Mouse (Mus musculus) heart, embryonic 12.5 days (tissue): ENCODE data around the gene 2810006K23Rik. TPM values are rescaled to one million over a fixed set of nuclear protein-coding genes. Genes with fewer than 3 reads are reported as not detected.

Experiments
- ATAC-seq: fragments of 200-750 bp; cut with Nextera tagmentation; 2 replicates; pipeline ENCODE4 v1.8.0; 2017; ENCODE audit warnings: moderate TSS enrichment, moderate library complexity; ENCODE audit not compliant: insufficient number of reproducible peaks, low FRiP score
- H3K27ac ChIP-seq: fragments of 300-500 bp; sonication (generic); 2 replicates; pipeline ENCODE4 v1.5.1; 2016; ENCODE audit warnings: mild to moderate bottlenecking, moderate library complexity; ENCODE audit not compliant: poor library complexity, severe bottlenecking
- H3K27me3 ChIP-seq: fragments of 300-500 bp; sonication (generic); replicated peaks from 2 replicates; pipeline ENCODE4 v1.6.1; 2016; ENCODE audit warnings: mild to moderate bottlenecking, moderate library complexity
- H3K36me3 ChIP-seq: fragments of 300-500 bp; sonication (generic); 2 replicates; pipeline ENCODE4 v1.6.1; 2016; ENCODE audit warnings: mild to moderate bottlenecking, moderate library complexity
- H3K4me1 ChIP-seq: fragments of 300-500 bp; sonication (generic); replicated peaks from 2 replicates; pipeline ENCODE4 v1.6.1; 2016; ENCODE audit warnings: mild to moderate bottlenecking
- H3K4me2 ChIP-seq: fragments of 300-500 bp; sonication (generic); 2 replicates; pipeline ENCODE4 v1.6.1; 2016; ENCODE audit warnings: mild to moderate bottlenecking, moderate library complexity
- H3K4me3 ChIP-seq: fragments of 300-500 bp; sonication (generic); 2 replicates; pipeline ENCODE4 v1.5.1; 2016; ENCODE audit warnings: mild to moderate bottlenecking
- H3K9ac ChIP-seq: fragments of 300-500 bp; sonication (generic); 2 replicates; pipeline ENCODE4 v1.6.1; 2016; ENCODE audit warnings: mild to moderate bottlenecking, moderate library complexity
- H3K9me3 ChIP-seq: fragments of 300-500 bp; sonication (generic); replicated peaks from 2 replicates; pipeline ENCODE4 v1.6.1; 2016; ENCODE audit warnings: mild to moderate bottlenecking, moderate library complexity
- WGBS: fragments of 180-500 bp; shearing (Covaris S2); methylation state at CpG from one replicate; pipeline ENCODE4 v1.1.7; 2016; 5-methylcytosine and 5-hydroxymethylcytosine counted together
- polyA plus RNA-seq: library from polyadenylated mRNA; unstranded; fragments of >200 nt; fragmentation: Nextera tagmentation; extraction: Ambion mirVana; gene quantifications from 2 replicates; pipeline ENCODE4 v1.2.1, GENCODE M21; 2016

The 2810006K23Rik gene
- polyA plus RNA-seq, 1 experiment from 2014 or later = 19.4 TPM

- WGBS = 82% methylated on average over 8 of the region's 8 CpGs
- no peak overlapping the region for H3K4me2 ChIP-seq
- H3K27ac ChIP-seq = no peak overlapping the region
- no peaks in the 10 kb centered on the region for H3K27me3 ChIP-seq
- peaks cover 30% of the 10 kb centered on the region for H3K4me1 ChIP-seq
- ATAC-seq = no peak
- H3K4me3 ChIP-seq = no peak overlapping the region
- H3K9ac ChIP-seq = no peak overlapping the region
- no peaks in the 10 kb centered on the region for H3K9me3 ChIP-seq
- H3K36me3 ChIP-seq = peaks cover 40% of the 10 kb centered on the region
Measured at GRCm38 (mm10) chr5:124342897-124343296, 15.0 kb downstream of the 2810006K23Rik start.

- peaks cover 29% of the 10 kb centered on the region for H3K4me1 ChIP-seq
- H3K4me3 ChIP-seq = no peak overlapping the region
- ATAC-seq = no peak
- H3K9me3 ChIP-seq = no peaks in the 10 kb centered on the region
- no peak overlapping the region for H3K4me2 ChIP-seq
- H3K36me3 ChIP-seq = peaks cover 46% of the 10 kb centered on the region
- H3K27ac ChIP-seq = 0 out of 2 replicates have a peak overlapping the region, but pooled peaks have one; percentile 5
- peak overlapping the region; percentile 10; the same call in 1 of the 2 replicates for H3K9ac ChIP-seq
- WGBS = 93% methylated on average over 17 of the region's 17 CpGs
- H3K27me3 ChIP-seq = no peaks in the 10 kb centered on the region
Measured at GRCm38 (mm10) chr5:124349196-124349595, 21.3 kb downstream of the 2810006K23Rik start.

- Histone ChIP-seq H3K9ac (peak overlapping the region; percentile 100), H3K4me3 (no peak overlapping the region), H3K27ac (peak overlapping the region; percentile 99; the same call in 1 of the 2 replicates), H3K4me1 (peaks cover 29% of the 10 kb centered on the region), H3K27me3 (no peaks in the 10 kb centered on the region), H3K36me3 (peaks cover 35% of the 10 kb centered on the region), H3K9me3 (no peaks in the 10 kb centered on the region), H3K4me2 (peak overlapping the region; percentile 88; the same call in 1 of the 2 replicates)
- 86% methylated on average over 2 of the region's 2 CpGs for WGBS
- no peak for ATAC-seq
Measured at GRCm38 (mm10) chr5:124350350-124350749, 22.5 kb downstream of the 2810006K23Rik start.

- WGBS = 38% methylated on average over 7 of the region's 7 CpGs
- no peaks in the 10 kb centered on the region for H3K27me3 ChIP-seq
- H3K9ac ChIP-seq = peak overlapping the region; percentile 100
- H3K4me3 ChIP-seq = peak overlapping the region; percentile 100
- peak overlapping the region; percentile 99 for H3K27ac ChIP-seq
- H3K36me3 ChIP-seq = peaks cover 33% of the 10 kb centered on the region
- H3K4me2 ChIP-seq = peak overlapping the region; percentile 88
- ATAC-seq = peak; percentile 16; the same call in 1 of the 2 replicates
- H3K9me3 ChIP-seq = no peaks in the 10 kb centered on the region
- peaks cover 29% of the 10 kb centered on the region for H3K4me1 ChIP-seq
Measured at GRCm38 (mm10) chr5:124351111-124351560, 23.2 kb downstream of the 2810006K23Rik start.

GRCm38 (mm10) chr5:124351604-124352003, 23.7 kb downstream of the 2810006K23Rik start:
- Histone ChIP-seq H3K4me1 (peaks cover 29% of the 10 kb centered on the region), H3K4me2 (peak overlapping the region; percentile 88), H3K36me3 (peaks cover 28% of the 10 kb centered on the region), H3K27me3 (no peaks in the 10 kb centered on the region), H3K9me3 (no peaks in the 10 kb centered on the region), H3K9ac (peak overlapping the region; percentile 100), H3K27ac (peak overlapping the region; percentile 99), H3K4me3 (peak overlapping the region; percentile 100)
- ATAC-seq = no peak
- WGBS = 72% methylated on average over 3 of the region's 3 CpGs

GRCm38 (mm10) chr5:124352141-124352920, 24.4 kb downstream of the 2810006K23Rik start:
- peak overlapping the region; percentile 100 for H3K4me3 ChIP-seq
- H3K4me2 ChIP-seq = peak overlapping the region; percentile 88
- H3K27ac ChIP-seq = peak overlapping the region; percentile 99
- no peaks in the 10 kb centered on the region for H3K27me3 ChIP-seq
- peak overlapping the region; percentile 100 for H3K9ac ChIP-seq
- WGBS = 2% methylated on average over 26 of the region's 30 CpGs
- no peaks in the 10 kb centered on the region for H3K9me3 ChIP-seq
- peak; percentile 87 for ATAC-seq
- H3K36me3 ChIP-seq = peaks cover 24% of the 10 kb centered on the region
- peaks cover 29% of the 10 kb centered on the region for H3K4me1 ChIP-seq

GRCm38 (mm10) chr5:124353011-124353725, 25.3 kb downstream of the 2810006K23Rik start:
- Histone ChIP-seq H3K4me2 (peak overlapping the region; percentile 88), H3K27me3 (no peaks in the 10 kb centered on the region), H3K36me3 (peaks cover 20% of the 10 kb centered on the region), H3K9me3 (no peaks in the 10 kb centered on the region), H3K27ac (peak overlapping the region; percentile 99), H3K9ac (peak overlapping the region; percentile 100), H3K4me1 (peaks cover 29% of the 10 kb centered on the region), H3K4me3 (peak overlapping the region; percentile 100)
- under 1% methylated on average over 31 of the region's 32 CpGs for WGBS
- no peak for ATAC-seq

- ATAC-seq = peak; percentile 23
- Histone ChIP-seq H3K9ac (peak overlapping the region; percentile 100), H3K27ac (peak overlapping the region; percentile 99), H3K4me3 (peak overlapping the region; percentile 100), H3K4me1 (peaks cover 25% of the 10 kb centered on the region), H3K36me3 (peaks cover 13% of the 10 kb centered on the region), H3K27me3 (no peaks in the 10 kb centered on the region), H3K9me3 (no peaks in the 10 kb centered on the region), H3K4me2 (peak overlapping the region; percentile 88)
- 2% methylated on average over 68 of the region's 132 CpGs for WGBS
Measured at GRCm38 (mm10) chr5:124353726-124354547, 26.0 kb downstream of the 2810006K23Rik start.

- H3K9me3 ChIP-seq = no peaks in the 10 kb centered on the region
- peaks cover 21% of the 10 kb centered on the region for H3K4me1 ChIP-seq
- H3K36me3 ChIP-seq = peaks cover 4% of the 10 kb centered on the region
- under 1% methylated on average over 37 of the region's 60 CpGs for WGBS
- peak; percentile 55 for ATAC-seq
- peak overlapping the region; percentile 88 for H3K4me2 ChIP-seq
- peak overlapping the region; percentile 100 for H3K9ac ChIP-seq
- H3K27ac ChIP-seq = peak overlapping the region; percentile 99
- H3K27me3 ChIP-seq = no peaks in the 10 kb centered on the region
- H3K4me3 ChIP-seq = peak overlapping the region; percentile 100
Measured at GRCm38 (mm10) chr5:124354574-124355424, 26.9 kb downstream of the 2810006K23Rik start.

- no peaks in the 10 kb centered on the region for H3K9me3 ChIP-seq
- H3K4me1 ChIP-seq = peaks cover 16% of the 10 kb centered on the region
- H3K36me3 ChIP-seq = no peaks in the 10 kb centered on the region
- no peaks in the 10 kb centered on the region for H3K27me3 ChIP-seq
- no peak for ATAC-seq
- H3K9ac ChIP-seq = peak overlapping the region; percentile 49; the same call in 1 of the 2 replicates
- WGBS = 4% methylated on average over 12 of the region's 12 CpGs
- no peak overlapping the region for H3K27ac ChIP-seq
- peak overlapping the region; percentile 72 for H3K4me2 ChIP-seq
- H3K4me3 ChIP-seq = peak overlapping the region; percentile 41
Measured at GRCm38 (mm10) chr5:124355425-124355959, 27.6 kb downstream of the 2810006K23Rik start.
